Mouse (Mus musculus): ENCODE results near the gene Prdm11.

Prdm11 gene

DNA sequence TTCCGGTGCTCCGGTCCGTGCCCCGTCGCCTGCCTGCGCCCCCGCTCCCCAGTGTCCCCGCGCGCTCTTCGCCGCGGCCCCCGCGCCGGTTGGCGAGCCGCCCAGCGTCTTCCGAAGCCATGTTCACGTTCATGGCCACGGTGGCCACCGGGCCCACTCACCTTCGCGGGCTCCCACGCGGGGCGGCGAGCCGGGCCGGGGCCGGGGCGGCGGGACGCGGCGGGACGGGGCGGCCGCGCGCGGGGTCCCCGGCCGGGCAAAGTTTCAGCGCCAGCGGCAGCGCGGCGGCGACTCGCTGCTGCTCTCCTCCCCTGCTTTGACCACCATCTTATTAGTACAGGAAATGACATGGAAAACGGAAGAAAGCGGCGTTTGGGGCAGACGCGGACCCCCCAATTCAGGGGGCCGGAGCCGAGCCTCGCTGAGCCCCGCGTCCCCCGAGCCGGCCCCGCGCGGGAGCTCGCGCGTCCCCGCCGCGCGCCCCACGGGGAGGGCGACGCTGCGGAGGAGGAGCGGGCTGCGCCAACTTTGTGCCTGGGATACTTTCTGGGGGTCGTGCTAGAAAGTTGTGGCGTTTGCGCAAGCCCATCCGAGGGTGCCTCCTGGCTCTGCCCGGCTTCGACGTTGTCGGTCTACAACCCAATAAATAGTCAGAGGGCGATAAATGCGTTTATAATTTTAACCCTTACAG is at the start of gene Prdm11:
Gene Prdm11, minus strand, starts transcription at position 350 of the 691 bp plus-strand sequence.
- no peak for DNase-seq (ENCODE audit: low spot score)

DNA sequence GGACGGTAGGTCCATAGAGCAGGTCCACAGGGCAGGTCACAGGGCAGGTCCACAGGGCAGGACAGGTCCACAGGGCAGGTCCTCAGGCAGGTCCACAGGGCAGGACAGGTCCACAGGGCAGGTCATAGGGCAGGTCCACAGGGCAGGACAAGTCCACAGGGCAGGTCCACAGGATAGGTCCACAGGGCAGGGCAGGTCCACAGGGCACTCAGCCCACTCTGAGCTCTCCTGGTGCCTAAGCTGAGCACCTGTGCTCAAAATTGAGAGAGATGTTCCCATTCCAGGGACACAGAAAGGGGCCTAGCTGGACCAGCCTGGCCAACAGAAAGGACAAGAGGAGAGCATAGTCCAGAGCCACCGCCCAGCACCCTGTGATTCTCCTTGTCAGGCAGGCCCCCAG is 46.4 kb upstream of the Prdm11 start:
- no peak for DNase-seq (ENCODE audit: low spot score)

DNA sequence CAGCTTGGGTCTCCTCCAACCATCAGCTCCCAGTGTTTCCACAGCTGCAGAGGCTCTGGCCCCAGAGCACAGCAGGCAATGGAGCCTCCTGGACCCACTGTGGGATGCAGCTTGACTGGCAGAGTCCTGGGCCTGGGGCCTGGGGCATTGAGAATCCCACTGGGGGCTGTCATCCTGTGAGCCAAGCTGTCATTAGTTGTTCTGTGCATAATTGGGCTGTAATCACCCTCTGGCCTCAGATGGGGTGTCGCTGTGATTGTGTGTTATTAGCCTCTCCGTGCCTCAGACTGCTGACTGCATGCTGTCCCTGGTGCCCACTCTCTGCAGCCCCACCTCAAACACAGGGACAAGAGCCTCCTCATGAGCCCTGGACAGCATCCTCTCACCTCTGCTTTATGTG is 45.7 kb upstream of the Prdm11 start:
- DNase-seq (ENCODE audit: low spot score) = no peak

DNA sequence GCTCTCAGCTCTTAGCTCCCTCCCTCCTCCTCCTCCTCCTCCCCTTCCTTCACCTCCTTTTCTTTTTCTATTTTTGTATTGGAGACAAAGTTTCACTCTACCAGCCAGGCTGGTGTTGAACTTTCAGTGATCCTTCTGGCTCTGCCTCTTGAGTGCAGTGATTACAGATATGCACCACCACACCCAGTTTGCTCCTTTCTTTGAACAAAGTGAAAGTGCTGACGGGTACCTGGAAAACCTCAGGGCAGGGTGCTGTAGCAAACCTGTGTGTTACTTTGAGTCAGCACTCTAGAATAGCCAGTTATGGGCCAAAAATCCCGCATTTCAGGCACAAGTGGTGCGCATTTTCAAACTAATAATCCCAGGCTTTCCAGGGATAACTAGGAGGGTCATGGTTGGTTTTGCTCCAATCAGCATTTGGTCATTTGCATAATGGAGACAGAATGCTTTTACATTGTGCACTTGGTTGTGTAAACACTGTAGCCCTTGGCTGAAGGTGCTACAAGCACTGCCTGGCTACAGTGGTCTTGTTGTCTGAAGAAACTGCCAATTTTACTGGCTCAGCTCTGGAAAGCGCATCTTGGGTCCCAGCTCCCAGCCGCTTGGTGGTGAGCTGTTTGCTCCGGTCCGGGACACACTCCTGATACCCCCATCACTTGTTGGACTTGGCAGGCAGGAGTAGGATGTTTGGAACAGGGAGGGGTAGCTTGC is 43.6 kb upstream of the Prdm11 start:
- DNase-seq (ENCODE audit: low spot score) = no peak

DNA sequence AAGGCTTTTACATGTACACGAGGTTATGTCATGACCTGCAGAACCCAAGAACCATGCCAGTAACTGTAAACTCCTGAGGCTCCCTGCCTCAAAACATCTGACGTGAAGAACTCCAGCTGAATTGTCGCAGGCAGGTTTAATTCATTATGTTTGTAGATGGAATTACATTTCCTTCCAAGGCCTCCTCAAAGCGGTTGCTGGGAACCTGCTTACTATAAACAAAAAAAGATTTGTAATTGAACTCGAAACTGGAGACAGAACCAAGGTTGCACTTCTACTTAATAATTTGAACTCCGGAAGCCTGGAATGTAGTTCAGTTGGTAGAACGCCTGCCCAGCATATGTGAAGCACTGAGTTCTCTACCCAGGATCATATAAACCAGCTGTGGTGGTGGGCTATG is 42.0 kb upstream of the Prdm11 start:
- DNase-seq (ENCODE audit: low spot score) = no peak

DNA sequence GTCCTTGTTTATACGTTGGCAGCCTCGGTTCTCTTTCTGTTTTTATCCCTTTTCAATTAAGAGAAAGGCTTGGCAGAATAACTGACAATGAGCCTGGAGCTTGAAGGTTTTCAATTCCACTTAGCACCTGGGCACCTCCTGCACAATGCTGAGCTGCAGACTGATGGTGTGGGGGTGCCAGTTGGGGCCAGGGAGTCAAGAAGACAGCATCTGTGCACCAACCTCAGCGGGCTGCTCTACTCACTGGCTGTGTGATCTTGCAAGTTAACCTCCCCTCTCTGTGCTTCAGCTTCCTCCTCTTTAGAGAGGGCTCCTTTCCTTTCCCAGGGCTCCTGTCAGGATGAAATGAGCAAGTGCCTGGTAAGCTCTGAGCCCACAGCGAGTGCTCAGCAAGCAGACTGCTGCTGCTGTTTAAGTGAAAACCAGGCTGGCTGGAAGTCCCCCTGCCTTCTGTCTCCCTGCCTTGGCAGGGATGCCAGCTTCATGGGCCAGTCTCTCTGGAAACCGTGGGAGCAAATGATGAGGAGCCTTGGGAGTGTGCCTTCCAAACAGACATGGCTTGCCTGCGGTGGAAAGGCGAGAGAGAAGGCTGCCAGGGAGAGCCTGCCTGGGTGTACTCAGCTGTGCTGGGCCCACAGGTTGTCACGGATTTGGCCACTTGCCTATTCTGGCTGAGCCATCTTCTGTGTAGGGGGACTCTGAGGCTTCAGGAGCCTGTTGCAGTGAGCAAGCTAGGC is 39.5 kb upstream of the Prdm11 start:
- DNase-seq (ENCODE audit: low spot score) = no peak

- no peak for DNase-seq (ENCODE audit: low spot score)
Observed at GRCm38 (mm10) chr2:93084481-93084880, 38.5 kb upstream of the Prdm11 start.

- no peak for DNase-seq (ENCODE audit: low spot score)
Observed at GRCm38 (mm10) chr2:93083317-93083716, 37.4 kb upstream of the Prdm11 start.

GRCm38 (mm10) chr2:93082846-93083245 is 36.9 kb upstream of the Prdm11 start:
- DNase-seq (ENCODE audit: low spot score) = no peak

DNA sequence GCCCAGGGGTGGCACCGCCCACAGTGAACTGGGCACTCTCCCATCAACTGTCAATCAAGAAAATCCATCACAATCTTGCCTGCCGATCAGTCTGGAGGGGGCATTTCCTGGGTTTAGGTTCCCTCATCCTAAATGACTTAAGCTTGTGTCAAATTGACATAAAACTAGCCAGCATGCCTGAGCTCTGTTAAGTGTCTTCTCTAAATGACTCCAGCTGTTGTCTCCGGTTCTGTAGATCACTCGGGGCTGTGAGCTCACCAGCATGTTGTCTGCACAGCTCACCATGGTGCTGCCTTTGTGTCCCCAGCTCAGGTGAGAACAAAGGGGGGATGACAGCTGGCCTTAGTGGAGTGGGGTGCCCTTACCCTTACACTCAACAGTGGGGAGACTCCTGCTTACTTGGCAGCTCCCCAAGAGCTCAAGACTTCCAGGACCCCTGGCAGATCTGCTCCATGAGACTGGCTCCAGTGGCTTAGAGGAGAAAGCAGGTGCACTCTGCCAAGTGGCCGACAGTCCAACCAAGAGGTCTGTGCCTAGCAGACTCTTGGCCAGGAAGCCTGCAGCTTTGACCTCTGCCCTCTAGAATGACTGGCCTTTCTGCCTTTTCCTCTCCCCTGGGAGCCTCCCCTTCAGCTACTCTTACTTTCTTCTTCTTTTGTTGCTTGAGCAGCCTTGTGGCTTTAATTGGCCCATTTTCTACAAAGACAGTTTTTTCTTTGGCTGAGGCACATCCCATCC is 35.1 kb upstream of the Prdm11 start:
- DNase-seq (ENCODE audit: low spot score) = no peak

DNA sequence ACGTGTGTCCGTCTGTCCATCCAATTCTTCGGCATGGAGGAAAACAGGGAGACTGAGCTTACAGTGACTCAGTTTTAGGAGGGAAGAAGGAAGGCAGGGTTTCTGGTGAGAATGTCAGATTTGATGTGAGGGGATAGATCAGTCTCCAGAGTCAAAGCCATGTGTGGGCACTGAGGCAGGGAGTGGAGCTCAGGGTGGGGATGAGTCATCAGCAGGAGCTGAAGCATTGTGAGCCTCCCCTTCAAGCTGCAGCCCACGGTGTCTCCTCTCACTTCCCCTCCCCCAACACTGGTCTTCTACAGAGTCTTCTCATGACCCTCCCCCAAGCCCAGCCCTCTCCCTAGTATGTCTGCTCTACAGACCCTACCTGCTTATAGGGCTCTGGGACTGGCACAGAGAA is 33.4 kb upstream of the Prdm11 start:
- DNase-seq (ENCODE audit: low spot score) = no peak

DNA sequence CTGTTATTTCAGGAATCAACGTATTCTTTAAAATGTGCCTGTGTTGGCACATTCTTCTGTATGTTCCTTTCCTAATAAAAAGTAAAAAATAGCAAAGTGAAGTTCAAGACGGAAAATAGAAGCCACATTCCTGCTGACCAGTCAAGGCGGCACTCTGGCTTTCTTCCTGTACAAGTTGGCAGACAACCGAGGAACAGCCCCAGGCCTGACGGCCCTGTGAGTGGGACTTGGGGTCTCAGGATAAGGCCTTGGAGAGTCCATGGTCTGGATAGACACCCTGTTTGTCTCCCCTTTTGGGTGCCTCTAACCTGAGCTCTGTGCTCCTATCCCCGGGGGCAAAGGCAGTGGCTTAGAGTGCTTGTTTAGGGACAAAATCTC is 30.6 kb upstream of the Prdm11 start:
- no peak for DNase-seq (ENCODE audit: low spot score)

GRCm38 (mm10) chr2:93075738-93076577 is 30.0 kb upstream of the Prdm11 start:
- peak; percentile 47 for DNase-seq (ENCODE audit: low spot score)

DNA sequence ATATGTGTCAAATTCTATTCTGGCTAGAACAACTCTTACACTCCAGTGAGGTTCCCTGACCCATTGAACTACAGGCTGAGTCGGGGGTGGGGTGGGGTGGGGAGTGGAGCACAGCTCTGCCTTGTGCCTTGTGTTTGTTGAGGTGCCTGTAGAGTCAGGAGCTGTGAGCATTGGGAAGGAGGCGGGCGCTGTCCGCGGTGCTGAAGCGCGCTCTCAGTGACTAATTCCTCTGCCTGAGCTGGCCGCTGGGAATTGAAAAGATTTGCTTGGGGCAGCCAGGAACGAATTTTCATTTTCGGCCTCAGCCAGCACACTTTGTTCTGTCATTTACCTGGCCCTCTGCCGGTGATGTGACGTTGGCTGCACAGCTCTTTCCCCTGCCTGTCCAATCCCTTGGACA is 25.7 kb upstream of the Prdm11 start:
- no peak for DNase-seq (ENCODE audit: low spot score)

DNA sequence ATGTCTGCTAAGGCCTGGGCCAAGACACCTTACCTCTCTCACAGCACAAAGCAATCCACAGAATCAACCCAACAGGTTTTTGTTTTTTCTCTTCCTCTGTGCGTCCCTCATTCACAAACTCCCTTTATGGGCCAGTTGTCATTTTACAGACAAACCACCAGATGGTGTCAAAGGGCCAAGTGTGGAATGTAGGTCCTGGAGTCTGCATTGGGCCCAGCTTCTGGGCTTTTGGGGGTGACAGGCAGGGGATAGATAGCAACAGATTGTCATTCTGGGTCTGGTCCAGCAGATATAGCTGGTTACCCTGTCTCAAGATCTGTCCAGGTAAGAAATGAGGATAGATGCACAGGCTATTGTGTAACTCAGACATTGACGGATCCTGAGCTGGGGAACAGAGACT is 23.0 kb upstream of the Prdm11 start:
- no peak for DNase-seq (ENCODE audit: low spot score)

- DNase-seq (ENCODE audit: low spot score) = peak; percentile 28
Observed at GRCm38 (mm10) chr2:93063347-93063746, 17.4 kb upstream of the Prdm11 start.

GRCm38 (mm10) chr2:93051873-93052272 is 5.9 kb upstream of the Prdm11 start:
- no peak for DNase-seq (ENCODE audit: low spot score)

GRCm38 (mm10) chr2:93048601-93049323 is 2.8 kb upstream of the Prdm11 start:
- DNase-seq (ENCODE audit: low spot score) = no peak

DNA sequence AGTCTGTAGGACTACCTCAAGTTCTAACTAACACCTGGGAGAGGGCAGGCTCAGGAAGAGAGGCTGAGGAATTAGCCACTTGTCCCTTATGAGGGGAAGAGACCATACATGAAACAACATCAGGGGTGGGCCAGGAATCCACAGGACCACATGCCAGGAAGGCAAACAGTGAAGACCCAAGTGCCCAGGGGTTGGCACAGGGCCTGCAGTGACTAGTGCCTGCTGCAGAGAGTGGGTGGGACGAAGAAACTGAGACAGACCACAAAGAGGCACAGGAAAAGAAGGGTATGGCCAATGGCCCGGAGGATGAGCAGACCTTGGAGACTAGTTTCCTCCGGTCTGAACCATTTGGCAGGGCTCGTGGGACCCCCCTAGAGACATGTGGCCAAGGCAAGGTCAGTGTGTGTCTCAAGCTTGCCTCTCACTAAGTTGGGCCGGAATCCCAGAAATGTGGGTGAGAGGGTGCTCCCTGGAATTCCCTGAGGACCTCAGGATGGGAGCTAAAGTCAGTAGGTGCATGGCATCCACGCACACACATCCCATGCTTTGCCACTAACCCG is 1.6 kb upstream of the Prdm11 start:
- DNase-seq (ENCODE audit: low spot score) = no peak

- DNase-seq (ENCODE audit: low spot score) = no peak
Observed at GRCm38 (mm10) chr2:93047036-93047435, 1.1 kb upstream of the Prdm11 start.

DNA sequence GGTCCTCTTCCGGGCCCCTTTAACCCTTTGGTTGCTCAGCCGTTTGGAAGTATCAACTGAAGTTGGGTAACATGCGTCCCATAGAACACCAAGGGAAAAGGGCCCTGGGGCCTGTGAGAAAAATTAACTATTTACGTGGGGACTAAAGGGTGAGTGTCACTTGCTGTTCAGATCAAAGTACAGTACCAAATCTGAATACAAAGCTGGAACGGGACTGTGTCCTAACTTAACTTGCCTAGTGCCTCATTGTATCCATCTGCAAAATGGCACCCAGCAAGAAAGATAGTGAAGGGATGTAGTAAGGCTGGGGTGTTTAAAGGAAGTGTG is 505 bp upstream of the Prdm11 start:
- DNase-seq (ENCODE audit: low spot score) = no peak
